ENCODE assay signal across 10 mouse cellular contexts in the genomic region with DNA sequence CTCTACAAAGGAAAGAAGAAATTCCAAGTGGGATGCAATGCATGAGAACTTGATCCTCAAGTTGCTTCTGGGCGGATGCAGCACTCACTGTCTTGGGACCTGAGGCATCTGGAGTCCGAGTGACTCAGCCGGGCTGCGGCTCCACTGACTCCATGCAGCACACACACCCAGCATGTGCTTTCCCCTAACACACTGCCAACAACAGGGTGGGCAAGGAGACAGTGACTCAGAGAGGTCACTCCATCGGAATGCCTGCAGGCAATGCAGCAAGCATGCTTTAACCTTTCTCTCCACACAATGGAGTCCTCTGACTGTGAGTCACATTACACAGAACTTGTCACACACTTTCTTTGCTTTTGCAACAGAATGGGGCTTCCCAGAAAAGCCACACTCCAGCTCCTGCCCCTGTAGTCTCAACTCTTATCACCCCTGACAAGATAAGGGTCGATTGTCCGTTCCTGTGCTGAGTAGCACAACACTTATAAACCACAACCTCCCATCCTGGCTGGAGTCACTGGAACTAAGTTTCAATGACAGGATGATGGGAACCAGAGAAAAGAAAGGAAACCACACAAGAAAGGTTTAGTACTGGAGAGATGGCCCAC.
DNase-seq lines count a peak whose midpoint lies in the region; ATAC-seq and TF ChIP-seq lines count a peak whose summit lies in the region.
"Had no signal": no experiment of that assay in that cellular context is flagged by ENCODE, and none has a peak within 500 bp of the region (broad histone marks: within the 10 kb centered on the region; RNA-seq: fewer than 3 reads in every experiment).

No protein-coding gene starts in this region.

- H3K4me2 ChIP-seq in forebrain, embryonic 11.5 days (ENCODE audit: low read depth, low read length, severe bottlenecking), result no peak overlapping the region
- no peak overlapping the region for H3K4me2 ChIP-seq in forebrain, postnatal 0 days (ENCODE audit: low read depth)

- intact Hi-C loops in heart, postnatal 36 days (cut with DNase I), result no loop called here

- H3K27ac ChIP-seq in forebrain, embryonic 11.5 days (ENCODE audit: low read depth, low read length), result no peak overlapping the region
- H3K27ac ChIP-seq in forebrain, postnatal 0 days (ENCODE audit: low read depth, low read length), result no peak overlapping the region
- H3K27ac ChIP-seq in ES-E14 (ENCODE audit: insufficient read depth, low read depth, low read length, poor library complexity, severe bottlenecking), result peak overlapping the region; percentile 2; the same call in 1 of the 2 replicates

- no peaks in the 10 kb centered on the region for H3K36me3 ChIP-seq in forebrain, embryonic 11.5 days (ENCODE audit: control insufficient read depth, insufficient read depth, low read length)
- H3K36me3 ChIP-seq in forebrain, postnatal 0 days (ENCODE audit: insufficient read depth), result peaks cover 57% of the 10 kb centered on the region
- H3K36me3 ChIP-seq in ES-E14 (ENCODE audit: control insufficient read depth, insufficient read depth, low read length, poor library complexity, severe bottlenecking), result peaks cover 9% of the 10 kb centered on the region; the same call in 1 of the 2 replicates

- no peak for TF ChIP-seq CTCF in forebrain, postnatal 0 days (IDR thresholded peaks at IDR 0.05; ENCODE audit: low read depth)

- in situ Hi-C loops in ES-E14 (cut with MboI; ENCODE audit: low sequenced_read_pairs in 2 of 2, unreplicated experiment in 2 of 2), result no loop called here

- H3K9ac ChIP-seq in forebrain, embryonic 11.5 days (ENCODE audit: low read length), result no peak overlapping the region
- H3K9ac ChIP-seq in forebrain, postnatal 0 days, result no peak overlapping the region
- H3K9ac ChIP-seq in ES-E14 (ENCODE audit: insufficient read depth, low read depth, low read length, poor library complexity, severe bottlenecking), result no peak overlapping the region

- H3K4me1 ChIP-seq in forebrain, embryonic 11.5 days (replicated peaks; ENCODE audit: control insufficient read depth, insufficient read depth, low read length), result peaks cover 16% of the 10 kb centered on the region
- no peaks in the 10 kb centered on the region for H3K4me1 ChIP-seq in forebrain, postnatal 0 days (ENCODE audit: insufficient read depth)
- H3K4me1 ChIP-seq in ES-E14 (ENCODE audit: control insufficient read depth in 2 of 2, insufficient read depth in 2 of 2, low read length in 2 of 2, poor library complexity in 1 of 2), result peaks cover 0 to 12% of the 10 kb centered on the region in 2 experiments; a peak in 2 of 4 replicates

- peak; percentile 59 for DNase-seq in forebrain, embryonic 11.5 days (ENCODE audit: low spot score)
- DNase-seq in forebrain, postnatal 0 days, result no peak
- DNase-seq in ES-E14 (ENCODE audit: low read depth, low spot score), result no peak
- DNase-seq in gastrocnemius, adult 8-10 months (ENCODE audit: low spot score in 2 of 2), result peak; percentile 47 to 59
- DNase-seq in heart, postnatal 36 days, result peak; percentile 26 to 50
- DNase-seq in cerebellum, adult 11 months, result no peak
- no peak for DNase-seq in kidney, postnatal 36 days
- DNase-seq in cerebellum, postnatal 14 days, result no peak
- DNase-seq: lung, postnatal 10 days; thymus, postnatal 36 days had no signal

- H3K4me3 ChIP-seq in forebrain, embryonic 11.5 days (ENCODE audit: low read depth, low read length), result no peak overlapping the region
- H3K4me3 ChIP-seq in forebrain, postnatal 0 days (ENCODE audit: low read depth, low read length), result no peak overlapping the region
- H3K4me3 ChIP-seq in ES-E14 (ENCODE audit: insufficient read depth in 1 of 2, low read depth in 1 of 2, low read length in 2 of 2, poor library complexity in 1 of 2, severe bottlenecking in 1 of 2), result no peak overlapping the region

- no peak; the same call in 1 of the 2 replicates for ATAC-seq in forebrain, embryonic 11.5 days (replicated peaks; ENCODE audit: low FRiP score)
- ATAC-seq in forebrain, postnatal 0 days, result no peak

- H3K27me3 ChIP-seq in forebrain, embryonic 11.5 days (ENCODE audit: control insufficient read depth, insufficient read depth, low read length), result no peaks in the 10 kb centered on the region
- no peaks in the 10 kb centered on the region for H3K27me3 ChIP-seq in forebrain, postnatal 0 days (ENCODE audit: insufficient read depth, low read length)

- H3K9me3 ChIP-seq in forebrain, embryonic 11.5 days (ENCODE audit: control insufficient read depth, low read length), result no peaks in the 10 kb centered on the region
- H3K9me3 ChIP-seq in forebrain, postnatal 0 days (ENCODE audit: low read length), result no peaks in the 10 kb centered on the region
- H3K9me3 ChIP-seq in ES-E14 (ENCODE audit: control insufficient read depth, insufficient read depth, low read depth, low read length), result no peaks in the 10 kb centered on the region

- 51% methylated on average over 7 of the region's 7 CpGs for WGBS in forebrain, embryonic 11.5 days
- 51% methylated on average over 7 of the region's 7 CpGs for WGBS in forebrain, postnatal 0 days

TF ChIP-seq in ES-E14, 5 proteins besides CTCF, POLR2A, EP300 and RAD21:
- TF ChIP-seq CHD2 (IDR thresholded peaks at IDR 0.05; ENCODE audit: low read depth, low read length), result no peak
- TF ChIP-seq MAFK (IDR thresholded peaks at IDR 0.05; ENCODE audit: insufficient read depth, low read depth, low read length), result no peak
- no peak for TF ChIP-seq ZNF384 (IDR thresholded peaks at IDR 0.05; ENCODE audit: low read depth, low read length)
- TF ChIP-seq HCFC1 (IDR thresholded peaks at IDR 0.05; ENCODE audit: borderline replicate concordance, insufficient read depth, low read length), result no peak
- no peak for TF ChIP-seq ZC3H11A (IDR thresholded peaks at IDR 0.05; ENCODE audit: borderline replicate concordance, low read depth, low read length)

Comparison
In these comparisons a context has a peak if more than half of its experiments do, and no peak if none do; other contexts are left out.
1. DNase-seq: peak in forebrain, embryonic 11.5 days (single experiment), gastrocnemius, adult 8-10 months (2 of 2) and heart, postnatal 36 days (2 of 2); none in forebrain, postnatal 0 days (single experiment), ES-E14 (single experiment), cerebellum, adult 11 months (single experiment), kidney, postnatal 36 days (0 of 2) and cerebellum, postnatal 14 days (0 of 2).